Mouse (Mus musculus) cerebellum, adult 2 months (tissue): ENCODE results near the gene Slu7. TPM values are rescaled to one million over a fixed set of nuclear protein-coding genes. Genes with fewer than 3 reads are reported as not detected.

ENCODE experiments used
- DNase-seq, 2 experiments: peaks; one replicate each; pipeline ENCODE4 v3.0.0; 2021
- H3K27ac ChIP-seq: fragments of 200-500 bp; 2 replicates; pipeline ENCODE4 v1.5.1; 2012; ENCODE audit warnings: low read length, control low read depth, inconsistent platforms; ENCODE audit not compliant: insufficient read depth
- H3K27me3 ChIP-seq: fragments of 200-500 bp; 2 replicates; pipeline ENCODE4 v1.6.1; 2012; ENCODE audit warnings: inconsistent platforms, mild to moderate bottlenecking, low read length, moderate library complexity; ENCODE audit not compliant: control insufficient read depth, insufficient read depth
- H3K4me1 ChIP-seq: fragments of 200-500 bp; 2 replicates; pipeline ENCODE4 v1.6.1; 2011; ENCODE audit warnings: low read length; ENCODE audit not compliant: control insufficient read depth, insufficient read depth
- H3K4me3 ChIP-seq: fragments of 200-500 bp; replicated peaks from 2 replicates; pipeline ENCODE3; 2011; ENCODE audit warnings: mild to moderate bottlenecking, low read depth, low read length, control low read depth; ENCODE audit not compliant: insufficient read depth
- CTCF ChIP-seq: fragments of 200-500 bp; IDR thresholded peaks from 2 replicates; pipeline ENCODE4 v1.5.1; 2011; ENCODE audit warnings: low read depth, mild to moderate bottlenecking, control low read depth, low read length, moderate library complexity, borderline replicate concordance; ENCODE audit not compliant: insufficient read depth
- POLR2A ChIP-seq: fragments of 200-500 bp; IDR thresholded peaks from 2 replicates; pipeline ENCODE4 v1.6.1; 2011; ENCODE audit warnings: low read length, control low read depth, borderline replicate concordance; ENCODE audit not compliant: insufficient read depth
- WGBS: fragments of 180-500 bp; shearing (Covaris S2); methylation state at CpG from one replicate; pipeline ENCODE4 v1.1.7; 2018; 5-methylcytosine and 5-hydroxymethylcytosine counted together
- polyA plus RNA-seq: library from polyadenylated mRNA; depleted of rRNA; stranded (reverse); fragments of >200 nt; gene quantifications from 2 replicates; pipeline ENCODE4 v1.2.3, GENCODE M21; 2012

Gene Slu7
- polyA plus RNA-seq, 1 experiment, result 28.5 TPM

- no peaks in the 10 kb centered on the region for H3K4me1 ChIP-seq
- WGBS, result 78% methylated on average over 7 of the region's 7 CpGs
- H3K27ac ChIP-seq, result no peak overlapping the region
- no peaks in the 10 kb centered on the region for H3K27me3 ChIP-seq
- TF ChIP-seq POLR2A (no peak), CTCF (no peak)
- H3K4me3 ChIP-seq, result no peak overlapping the region
- no peak for DNase-seq
These were observed 23.3 kb upstream of the Slu7 start for GRCm38 (mm10) chr11:43410291-43410690.

GRCm38 (mm10) chr11:43411413-43411812 lies 22.1 kb upstream of the Slu7 start:
- H3K4me1 ChIP-seq, result no peaks in the 10 kb centered on the region
- no peaks in the 10 kb centered on the region for H3K27me3 ChIP-seq
- H3K27ac ChIP-seq, result no peak overlapping the region
- no peak overlapping the region for H3K4me3 ChIP-seq
- DNase-seq, result peak; percentile 47 to 68
- WGBS, result 12% methylated on average over 1 of the region's 1 CpGs
- TF ChIP-seq POLR2A, result no peak
- peak; percentile 66; the same call in 1 of the 2 replicates for TF ChIP-seq CTCF

- H3K4me1 ChIP-seq, result no peaks in the 10 kb centered on the region
- no peak overlapping the region for H3K27ac ChIP-seq
- no peaks in the 10 kb centered on the region for H3K27me3 ChIP-seq
- peak; percentile 59; the same call in 1 of the 2 replicates for TF ChIP-seq CTCF
- TF ChIP-seq POLR2A, result no peak
- H3K4me3 ChIP-seq, result no peak overlapping the region
- 23% methylated on average over 14 of the region's 14 CpGs for WGBS
- peak; percentile 71 to 79 for DNase-seq
These were observed 20.6 kb upstream of the Slu7 start for GRCm38 (mm10) chr11:43412771-43413451.

- WGBS, result 18% methylated on average over 7 of the region's 7 CpGs
- Histone ChIP-seq H3K4me1 (no peaks in the 10 kb centered on the region), H3K4me3 (no peak overlapping the region), H3K27ac (no peak overlapping the region), H3K27me3 (no peaks in the 10 kb centered on the region)
- no peak for TF ChIP-seq CTCF
- no peak for TF ChIP-seq POLR2A
- DNase-seq, result no peak
These were observed 16.3 kb upstream of the Slu7 start for GRCm38 (mm10) chr11:43417201-43417600.

GRCm38 (mm10) chr11:43424386-43424785 lies 9.2 kb upstream of the Slu7 start:
- Histone ChIP-seq H3K27me3 (no peaks in the 10 kb centered on the region), H3K4me3 (no peak overlapping the region), H3K4me1 (no peaks in the 10 kb centered on the region), H3K27ac (no peak overlapping the region)
- DNase-seq, result no peak
- TF ChIP-seq POLR2A (no peak), CTCF (no peak)
- WGBS, result 79% methylated on average over 5 of the region's 5 CpGs

- H3K27ac ChIP-seq, result no peak overlapping the region
- H3K4me3 ChIP-seq, result no peak overlapping the region
- no peak for DNase-seq
- no peaks in the 10 kb centered on the region for H3K27me3 ChIP-seq
- TF ChIP-seq CTCF, result no peak
- no peak for TF ChIP-seq POLR2A
- WGBS, result 91% methylated on average over 9 of the region's 9 CpGs
- no peaks in the 10 kb centered on the region for H3K4me1 ChIP-seq
These were observed 8.3 kb upstream of the Slu7 start for GRCm38 (mm10) chr11:43425166-43425709.

- Histone ChIP-seq H3K27me3 (no peaks in the 10 kb centered on the region), H3K4me1 (no peaks in the 10 kb centered on the region), H3K27ac (no peak within 1 kb of the TSS; the same call in 1 of the 2 replicates), H3K4me3 (peak within 1 kb of the TSS; percentile 60)
- 3% methylated on average over 27 of the region's 27 CpGs for WGBS
- peak; percentile 68 to 76 for DNase-seq
- peak; percentile 73; the same call in 1 of the 2 replicates for TF ChIP-seq POLR2A
- no peak for TF ChIP-seq CTCF
These were observed 7.6 kb upstream of the Slu7 start, which contains the start of gene Pttg1 for GRCm38 (mm10) chr11:43425824-43426413. Pttg1 (minus strand) TSS chr11:43426251.
